Mouse (Mus musculus): ENCODE data around the gene Fam83c. TPM values are rescaled to one million over a fixed set of nuclear protein-coding genes. Genes with fewer than 3 reads are reported as not detected.

Fam83c gene
- 0.07 and 0.16 TPM in 2 replicates for polyA plus RNA-seq (2014; fragmentation: Nextera tagmentation; extraction: Ambion mirVana)

GRCm38 (mm10) chr2:155834732-155835131 is at the start of gene Fam83c:
TSS of gene Fam83c (minus strand) at chr2:155834854.
- Histone ChIP-seq H3K27ac (replicated peaks in 1 of 2; ENCODE audit: control insufficient read depth in 1 of 2, insufficient read depth in 1 of 2, low read depth in 2 of 2, low read length in 2 of 2) (no peak within 1 kb of the TSS), H3K27me3 (ENCODE audit: control insufficient read depth, insufficient read depth, low read length) (no peaks in the 10 kb centered on the region), H3K36me3 (ENCODE audit: control insufficient read depth, insufficient read depth, low read length) (no peaks in the 10 kb centered on the region), H3K4me3 (ENCODE audit: control insufficient read depth in 1 of 2, insufficient read depth in 1 of 2, low read depth in 1 of 2, low read length in 2 of 2) (no peak within 1 kb of the TSS), H3K9ac (ENCODE audit: low read length) (no peak within 1 kb of the TSS), H3K9me3 (ENCODE audit: control insufficient read depth, low read length) (no peaks in the 10 kb centered on the region), H3K4me2 (ENCODE audit: low read length) (no peak within 1 kb of the TSS), H3K4me1 (ENCODE audit: control insufficient read depth in 2 of 2, insufficient read depth in 2 of 2, low read length in 2 of 2) (no peaks in the 10 kb centered on the region)
- ATAC-seq (ENCODE audit: insufficient number of reproducible peaks, insufficient read depth, low FRiP score, low read depth), result no peak
- 47% methylated on average over 9 of the region's 9 CpGs for WGBS

DNA sequence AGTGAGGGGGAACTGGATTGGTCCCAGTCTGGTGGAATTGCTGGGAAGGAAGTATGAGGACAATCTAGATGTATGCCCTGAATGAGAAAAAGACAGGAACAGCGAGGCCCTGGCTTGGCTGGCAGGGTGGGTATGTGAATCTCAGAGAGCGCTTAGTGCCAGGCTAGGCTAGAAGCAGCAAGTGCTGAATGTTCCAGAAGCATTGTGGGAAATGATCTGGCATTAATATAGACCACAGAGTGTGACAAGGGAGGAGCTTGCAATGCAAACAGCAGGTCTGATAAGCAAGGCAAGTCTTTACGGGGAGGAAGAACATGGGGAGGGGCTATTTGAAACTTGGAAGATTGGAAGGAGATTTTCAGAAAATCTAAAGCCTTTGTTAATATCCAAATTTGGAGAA is 47.4 kb upstream of the Fam83c start:
- 68% methylated on average over 3 of the region's 3 CpGs for WGBS
- H3K27ac ChIP-seq (replicated peaks in 1 of 2; ENCODE audit: control insufficient read depth in 1 of 2, insufficient read depth in 1 of 2, low read depth in 2 of 2, low read length in 2 of 2), result no peak overlapping the region
- peaks cover 70% of the 10 kb centered on the region for H3K36me3 ChIP-seq (ENCODE audit: control insufficient read depth, insufficient read depth, low read length)
- no peaks in the 10 kb centered on the region for H3K9me3 ChIP-seq (ENCODE audit: control insufficient read depth, low read length)
- no peak for ATAC-seq (ENCODE audit: insufficient number of reproducible peaks, insufficient read depth, low FRiP score, low read depth)
- H3K27me3 ChIP-seq (ENCODE audit: control insufficient read depth, insufficient read depth, low read length), result no peaks in the 10 kb centered on the region
- H3K4me1 ChIP-seq (ENCODE audit: control insufficient read depth in 2 of 2, insufficient read depth in 2 of 2, low read length in 2 of 2), result peaks cover 0 to 9% of the 10 kb centered on the region in 2 experiments; a peak in 2 of 4 replicates
- no peak overlapping the region for H3K4me2 ChIP-seq (ENCODE audit: low read length)
- no peak overlapping the region for H3K9ac ChIP-seq (ENCODE audit: low read length)
- H3K4me3 ChIP-seq (ENCODE audit: control insufficient read depth in 1 of 2, insufficient read depth in 1 of 2, low read depth in 1 of 2, low read length in 2 of 2), result no peak overlapping the region

- no peak for ATAC-seq (ENCODE audit: insufficient number of reproducible peaks, insufficient read depth, low FRiP score, low read depth)
Observed at GRCm38 (mm10) chr2:155878964-155879876, 44.6 kb upstream of the Fam83c start.

GRCm38 (mm10) chr2:155873636-155874035 is 39.0 kb upstream of the Fam83c start:
- no peak overlapping the region for H3K9ac ChIP-seq (ENCODE audit: low read length)
- H3K9me3 ChIP-seq (ENCODE audit: control insufficient read depth, low read length), result no peaks in the 10 kb centered on the region
- H3K27ac ChIP-seq (replicated peaks in 1 of 2; ENCODE audit: control insufficient read depth in 1 of 2, insufficient read depth in 1 of 2, low read depth in 2 of 2, low read length in 2 of 2), result no peak overlapping the region
- H3K4me3 ChIP-seq (ENCODE audit: control insufficient read depth in 1 of 2, insufficient read depth in 1 of 2, low read depth in 1 of 2, low read length in 2 of 2), result no peak overlapping the region
- no peak overlapping the region for H3K4me2 ChIP-seq (ENCODE audit: low read length)
- WGBS, result 83% methylated on average over 6 of the region's 6 CpGs
- H3K4me1 ChIP-seq (ENCODE audit: control insufficient read depth in 2 of 2, insufficient read depth in 2 of 2, low read length in 2 of 2), result no peaks in the 10 kb centered on the region
- peaks cover 70% of the 10 kb centered on the region for H3K36me3 ChIP-seq (ENCODE audit: control insufficient read depth, insufficient read depth, low read length)
- no peak for ATAC-seq (ENCODE audit: insufficient number of reproducible peaks, insufficient read depth, low FRiP score, low read depth)
- H3K27me3 ChIP-seq (ENCODE audit: control insufficient read depth, insufficient read depth, low read length), result no peaks in the 10 kb centered on the region

More at GRCm38 (mm10) chr2:155878964-155879876, 44.6 kb upstream of the Fam83c start:
- WGBS, result 70% methylated on average over 21 of the region's 21 CpGs
- H3K4me2 ChIP-seq (ENCODE audit: low read length), result no peak overlapping the region
- no peak overlapping the region for H3K4me3 ChIP-seq (ENCODE audit: control insufficient read depth in 1 of 2, insufficient read depth in 1 of 2, low read depth in 1 of 2, low read length in 2 of 2)
- no peak overlapping the region for H3K9ac ChIP-seq (ENCODE audit: low read length)
- no peaks in the 10 kb centered on the region for H3K27me3 ChIP-seq (ENCODE audit: control insufficient read depth, insufficient read depth, low read length)
- H3K4me1 ChIP-seq (ENCODE audit: control insufficient read depth in 2 of 2, insufficient read depth in 2 of 2, low read length in 2 of 2), result peaks cover 0 to 9% of the 10 kb centered on the region in 2 experiments; a peak in 2 of 4 replicates
- no peak overlapping the region for H3K27ac ChIP-seq (replicated peaks in 1 of 2; ENCODE audit: control insufficient read depth in 1 of 2, insufficient read depth in 1 of 2, low read depth in 2 of 2, low read length in 2 of 2)
- no peaks in the 10 kb centered on the region for H3K9me3 ChIP-seq (ENCODE audit: control insufficient read depth, low read length)
- H3K36me3 ChIP-seq (ENCODE audit: control insufficient read depth, insufficient read depth, low read length), result peaks cover 70% of the 10 kb centered on the region

GRCm38 (mm10) chr2:155872930-155873507 is 38.4 kb upstream of the Fam83c start:
- Histone ChIP-seq H3K9ac (ENCODE audit: low read length) (no peak overlapping the region), H3K4me3 (ENCODE audit: control insufficient read depth in 1 of 2, insufficient read depth in 1 of 2, low read depth in 1 of 2, low read length in 2 of 2) (no peak overlapping the region), H3K4me1 (ENCODE audit: control insufficient read depth in 2 of 2, insufficient read depth in 2 of 2, low read length in 2 of 2) (no peaks in the 10 kb centered on the region), H3K4me2 (ENCODE audit: low read length) (no peak overlapping the region), H3K27ac (replicated peaks in 1 of 2; ENCODE audit: control insufficient read depth in 1 of 2, insufficient read depth in 1 of 2, low read depth in 2 of 2, low read length in 2 of 2) (no peak overlapping the region), H3K36me3 (ENCODE audit: control insufficient read depth, insufficient read depth, low read length) (peaks cover 73% of the 10 kb centered on the region), H3K9me3 (ENCODE audit: control insufficient read depth, low read length) (no peaks in the 10 kb centered on the region), H3K27me3 (ENCODE audit: control insufficient read depth, insufficient read depth, low read length) (no peaks in the 10 kb centered on the region)
- 73% methylated on average over 10 of the region's 10 CpGs for WGBS
- ATAC-seq (ENCODE audit: insufficient number of reproducible peaks, insufficient read depth, low FRiP score, low read depth), result no peak

DNA sequence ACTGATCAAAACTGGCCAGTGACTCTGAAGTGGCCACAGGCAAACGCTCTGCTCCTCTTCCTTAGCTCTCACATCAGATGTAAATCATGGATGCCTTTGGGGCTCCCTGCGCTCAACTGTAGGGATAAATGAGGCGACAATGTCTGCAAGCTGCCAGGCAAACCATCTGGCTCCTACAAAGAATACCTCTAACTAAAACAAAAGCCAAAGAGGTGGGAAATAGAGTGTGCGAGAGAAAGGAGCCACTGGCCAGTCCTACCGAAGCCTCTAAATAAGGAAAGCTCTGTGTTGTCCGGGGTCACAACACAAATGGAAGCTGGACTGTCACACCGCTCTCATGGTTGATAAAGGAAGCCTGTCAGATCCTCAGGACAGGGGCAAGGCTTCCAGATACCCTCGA is 37.8 kb upstream of the Fam83c start:
- Histone ChIP-seq H3K4me1 (ENCODE audit: control insufficient read depth in 2 of 2, insufficient read depth in 2 of 2, low read length in 2 of 2) (no peaks in the 10 kb centered on the region), H3K36me3 (ENCODE audit: control insufficient read depth, insufficient read depth, low read length) (peaks cover 73% of the 10 kb centered on the region), H3K27ac (replicated peaks in 1 of 2; ENCODE audit: control insufficient read depth in 1 of 2, insufficient read depth in 1 of 2, low read depth in 2 of 2, low read length in 2 of 2) (no peak overlapping the region), H3K4me3 (ENCODE audit: control insufficient read depth in 1 of 2, insufficient read depth in 1 of 2, low read depth in 1 of 2, low read length in 2 of 2) (no peak overlapping the region), H3K9me3 (ENCODE audit: control insufficient read depth, low read length) (no peaks in the 10 kb centered on the region), H3K27me3 (ENCODE audit: control insufficient read depth, insufficient read depth, low read length) (no peaks in the 10 kb centered on the region), H3K4me2 (ENCODE audit: low read length) (no peak overlapping the region), H3K9ac (ENCODE audit: low read length) (no peak overlapping the region)
- WGBS, result 73% methylated on average over 8 of the region's 8 CpGs
- no peak for ATAC-seq (ENCODE audit: insufficient number of reproducible peaks, insufficient read depth, low FRiP score, low read depth)

DNA sequence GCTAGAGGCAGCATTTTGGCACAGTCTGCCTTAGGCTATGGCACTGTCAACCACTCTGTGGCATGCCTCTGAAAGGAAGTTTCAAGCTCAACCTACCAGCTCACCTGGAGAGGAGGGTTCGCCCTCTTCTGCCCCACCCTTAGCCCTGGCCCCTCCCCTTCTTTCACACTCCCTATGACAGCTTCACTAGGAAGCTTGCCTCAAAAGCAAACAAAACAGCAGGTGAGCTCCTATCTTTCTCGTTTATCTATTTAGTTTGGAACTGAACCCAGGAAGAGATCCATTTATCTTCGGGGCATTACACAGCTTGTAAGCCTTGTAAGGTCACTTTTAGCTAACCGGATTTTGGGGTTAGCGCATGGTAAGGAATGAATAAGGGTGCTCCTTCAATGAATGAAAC is 35.1 kb upstream of the Fam83c start:
- H3K4me3 ChIP-seq (ENCODE audit: control insufficient read depth in 1 of 2, insufficient read depth in 1 of 2, low read depth in 1 of 2, low read length in 2 of 2), result no peak overlapping the region
- peaks cover 50% of the 10 kb centered on the region for H3K36me3 ChIP-seq (ENCODE audit: control insufficient read depth, insufficient read depth, low read length)
- no peak overlapping the region for H3K4me2 ChIP-seq (ENCODE audit: low read length)
- no peaks in the 10 kb centered on the region for H3K27me3 ChIP-seq (ENCODE audit: control insufficient read depth, insufficient read depth, low read length)
- no peaks in the 10 kb centered on the region for H3K4me1 ChIP-seq (ENCODE audit: control insufficient read depth in 2 of 2, insufficient read depth in 2 of 2, low read length in 2 of 2)
- no peak for ATAC-seq (ENCODE audit: insufficient number of reproducible peaks, insufficient read depth, low FRiP score, low read depth)
- H3K9me3 ChIP-seq (ENCODE audit: control insufficient read depth, low read length), result no peaks in the 10 kb centered on the region
- no peak overlapping the region for H3K9ac ChIP-seq (ENCODE audit: low read length)
- H3K27ac ChIP-seq (replicated peaks in 1 of 2; ENCODE audit: control insufficient read depth in 1 of 2, insufficient read depth in 1 of 2, low read depth in 2 of 2, low read length in 2 of 2), result no peak overlapping the region
- WGBS, result 66% methylated on average over 5 of the region's 5 CpGs
